Mouse (Mus musculus) thymus, adult 2 months (tissue): Measurements from ENCODE around the gene Smg5.

Experiments used
- CTCF ChIP-seq: fragments of 200-500 bp; IDR thresholded peaks from 2 replicates; pipeline ENCODE4 v1.5.1; 2012; ENCODE audit warnings: mild to moderate bottlenecking, control low read depth, low read length, moderate library complexity, borderline replicate concordance; ENCODE audit not compliant: control insufficient read depth, poor library complexity, insufficient read depth; ENCODE audit errors: extremely low read depth
- POLR2A ChIP-seq: fragments of 200-500 bp; IDR thresholded peaks from 2 replicates; pipeline ENCODE4 v1.6.1; 2012; ENCODE audit warnings: mild to moderate bottlenecking, low read length, control low read depth, moderate library complexity; ENCODE audit not compliant: control insufficient read depth, poor library complexity, insufficient read depth; ENCODE audit errors: extremely low read depth

DNA sequence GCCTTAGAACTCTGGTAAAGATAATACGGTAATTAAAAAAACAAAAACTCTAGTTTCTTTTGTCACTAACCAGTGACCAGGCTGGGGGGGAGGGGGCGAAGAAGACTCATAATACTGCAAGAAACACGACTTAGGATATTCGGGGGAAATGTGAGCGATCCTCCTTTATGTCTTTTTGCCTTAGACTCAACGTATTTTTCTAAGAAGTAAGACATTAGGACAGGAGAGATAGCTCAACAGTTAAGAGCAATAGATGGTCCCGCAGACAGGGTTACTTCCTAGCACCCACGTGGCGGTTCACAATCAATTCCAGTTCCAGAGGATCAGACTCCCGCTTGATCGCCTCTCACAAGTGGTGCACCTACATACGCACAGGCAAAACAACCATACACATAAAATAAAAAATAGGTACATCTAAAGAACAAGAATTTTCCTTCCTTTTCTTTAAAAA, 39.9 kb upstream of the Smg5 start:
- TF ChIP-seq POLR2A (no peak), CTCF (no peak)
